Mouse (Mus musculus) myocyte (in vitro differentiated cells): ENCODE data around the gene Med7.

Source experiments
- CEBPB ChIP-seq: IDR thresholded peaks from 2 replicates; pipeline ENCODE4 v1.6.1; 2011; ENCODE audit warnings: mild to moderate bottlenecking, moderate library complexity; ENCODE audit not compliant: poor library complexity, insufficient read depth, severe bottlenecking
- E2F4 ChIP-seq: IDR thresholded peaks from one replicate; pipeline ENCODE4 v1.6.1; 2011; ENCODE audit warnings: mild to moderate bottlenecking, control low read depth, moderate library complexity; ENCODE audit not compliant: insufficient read depth
- MYOD1 ChIP-seq, 3 experiments: IDR thresholded peaks; one replicate each; pipeline ENCODE4 v1.6.1; 2011; ENCODE audit warnings: control low read depth in 2 of 3, low read depth in 2 of 3, mild to moderate bottlenecking in 2 of 3, moderate library complexity in 1 of 3; ENCODE audit not compliant: insufficient read length in 2 of 3, control insufficient read depth in 1 of 3
- POLR2A ChIP-seq: IDR thresholded peaks from one replicate; pipeline ENCODE4 v1.6.1; 2011; ENCODE audit warnings: low read depth, mild to moderate bottlenecking, control low read depth, moderate library complexity; ENCODE audit not compliant: insufficient read length
- POLR2AphosphoS2 ChIP-seq: IDR thresholded peaks from one replicate; pipeline ENCODE4 v1.6.1; 2011; ENCODE audit warnings: low read depth, control low read depth; ENCODE audit not compliant: insufficient read length
- SRF ChIP-seq: IDR thresholded peaks from one replicate; pipeline ENCODE4 v1.6.1; 2011; ENCODE audit warnings: low read depth; ENCODE audit not compliant: control insufficient read depth, insufficient read length
- TCF12 ChIP-seq: IDR thresholded peaks from one replicate; pipeline ENCODE4 v1.6.1; 2011; ENCODE audit warnings: mild to moderate bottlenecking, control low read depth; ENCODE audit not compliant: poor library complexity, insufficient read depth, severe bottlenecking
- USF1 ChIP-seq: IDR thresholded peaks from one replicate; pipeline ENCODE4 v1.6.1; 2011; ENCODE audit warnings: low read depth, mild to moderate bottlenecking, control low read depth, moderate library complexity

GRCm38 (mm10) chr11:46430123-46430522 is 6.6 kb upstream of the Med7 start:
- no peak for TF ChIP-seq E2F4
- TF ChIP-seq USF1: no peak
- TF ChIP-seq POLR2A: no peak
- no peak for TF ChIP-seq MYOD1 (IDR thresholded peaks at IDR 0.05; ENCODE audit: control insufficient read depth in 1 of 3, insufficient read length in 2 of 3, low read depth in 2 of 3)
- TF ChIP-seq SRF: no peak
- TF ChIP-seq TCF12: no peak
- no peak for TF ChIP-seq POLR2AphosphoS2
- no peak for TF ChIP-seq CEBPB
